Mouse (Mus musculus) liver, embryonic 14.5 days (tissue): ENCODE data around the gene Ryr1.

Source experiments
- CTCF ChIP-seq: IDR thresholded peaks from 2 replicates; pipeline ENCODE4 v1.5.1; 2016; ENCODE audit warnings: antibody characterized with exemption, low read depth, control low read depth
- EP300 ChIP-seq: IDR thresholded peaks from 2 replicates; pipeline ENCODE4 v1.6.1; 2016; ENCODE audit warnings: antibody characterized with exemption, low read depth

DNA sequence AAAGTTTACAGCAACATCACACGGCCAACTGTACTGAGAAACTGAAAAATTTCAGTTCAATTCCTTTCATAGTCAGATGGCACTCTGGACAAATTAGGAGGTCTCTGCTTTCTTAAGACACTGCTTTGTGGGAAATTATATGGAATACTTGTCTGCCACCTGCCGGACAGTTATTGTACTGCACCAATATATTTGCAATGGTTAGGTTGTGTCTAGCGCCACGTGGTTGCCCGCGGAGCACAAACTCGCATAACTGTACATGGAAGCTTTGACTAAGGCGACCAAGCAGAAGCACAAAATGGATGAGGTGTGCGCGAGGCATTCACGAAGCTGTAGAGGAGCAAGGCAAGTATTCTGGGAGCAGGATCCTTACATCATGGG lies 85.4 kb downstream of the Ryr1 start:
- TF ChIP-seq CTCF (peak; percentile 88), EP300 (no peak)
